Mouse (Mus musculus) MEL (cell line): ENCODE measurements around the gene Dcaf17.

ENCODE experiments used
- CHD1 ChIP-seq: IDR thresholded peaks from 2 replicates; pipeline ENCODE4 v1.6.1; 2012; ENCODE audit warnings: low read depth, mild to moderate bottlenecking, inconsistent platforms, low read length, improper control_type of control experiment
- CTCF ChIP-seq, 3 experiments: IDR thresholded peaks in 2 of 3; conservative IDR thresholded peaks in 1 of 3; 2 replicates each; pipeline ENCODE4 v1.5.1; 2011 to 2012; ENCODE audit warnings: low read length in 3 of 3, low read depth in 2 of 3, mild to moderate bottlenecking in 2 of 3, improper control_type of control experiment in 1 of 3, inconsistent platforms in 1 of 3, mixed read lengths in 1 of 3, moderate library complexity in 1 of 3; ENCODE audit not compliant: control insufficient read depth in 1 of 3, insufficient read depth in 1 of 3, poor library complexity in 1 of 3, severe bottlenecking in 1 of 3
- E2F4 ChIP-seq: IDR thresholded peaks from 2 replicates; pipeline ENCODE4 v1.6.1; 2011; ENCODE audit warnings: low read depth, low read length, improper control_type of control experiment, borderline replicate concordance
- GATA1 ChIP-seq: IDR thresholded peaks from 2 replicates; pipeline ENCODE4 v1.6.1; 2011; ENCODE audit warnings: low read depth, low read length, improper control_type of control experiment
- MAFK ChIP-seq: IDR thresholded peaks from 2 replicates; pipeline ENCODE4 v1.6.1; 2011; ENCODE audit warnings: low read depth, mild to moderate bottlenecking, low read length, improper control_type of control experiment, borderline replicate concordance
- MXI1 ChIP-seq: IDR thresholded peaks from 2 replicates; pipeline ENCODE4 v1.6.1; 2011; ENCODE audit warnings: mild to moderate bottlenecking, low read depth, low read length, improper control_type of control experiment
- NELFE ChIP-seq: IDR thresholded peaks from 2 replicates; pipeline ENCODE4 v1.6.1; 2011; ENCODE audit warnings: low read depth, low read length, improper control_type of control experiment
- POLR2A ChIP-seq, 2 experiments: IDR thresholded peaks; 2 replicates each; pipeline ENCODE4 v1.6.1; 2011 to 2012; ENCODE audit warnings: low read length in 2 of 2, mild to moderate bottlenecking in 2 of 2, control low read depth in 1 of 2, improper control_type of control experiment in 1 of 2, low read depth in 1 of 2, moderate library complexity in 1 of 2; ENCODE audit not compliant: control insufficient read depth in 1 of 2, insufficient read depth in 1 of 2, poor library complexity in 1 of 2
- POLR2AphosphoS5 ChIP-seq: IDR thresholded peaks from 2 replicates; pipeline ENCODE4 v1.6.1; 2012; ENCODE audit warnings: low read depth, borderline replicate concordance, mild to moderate bottlenecking, inconsistent platforms, low read length, moderate library complexity, mixed read lengths
- RCOR1 ChIP-seq: IDR thresholded peaks from 2 replicates; pipeline ENCODE4 v1.6.1; 2012; ENCODE audit warnings: low read depth, mild to moderate bottlenecking, inconsistent platforms, low read length, improper control_type of control experiment
- SIN3A ChIP-seq: IDR thresholded peaks from 2 replicates; pipeline ENCODE4 v1.6.1; 2012; ENCODE audit warnings: low read length, improper control_type of control experiment, inconsistent platforms
- USF1 ChIP-seq: IDR thresholded peaks from 2 replicates; pipeline ENCODE4 v1.6.1; 2014; ENCODE audit warnings: low read depth, mild to moderate bottlenecking, inconsistent platforms, low read length, improper control_type of control experiment, moderate library complexity
- ZC3H11A ChIP-seq: IDR thresholded peaks from 2 replicates; pipeline ENCODE4 v1.6.1; 2012; ENCODE audit warnings: low read depth, mild to moderate bottlenecking, inconsistent platforms, low read length, improper control_type of control experiment
- ZKSCAN1 ChIP-seq: IDR thresholded peaks from 2 replicates; pipeline ENCODE4 v1.6.1; 2012; ENCODE audit warnings: low read depth, mild to moderate bottlenecking, inconsistent platforms, low read length, improper control_type of control experiment, moderate library complexity

GRCm38 (mm10) chr2:71073330-71073729 lies 18.2 kb downstream of the Dcaf17 start:
- TF ChIP-seq RCOR1: no peak
- TF ChIP-seq CHD1: no peak
- TF ChIP-seq CTCF (IDR thresholded peaks at IDR 0.05 in 2 of 3, conservative IDR thresholded peaks at IDR 0.05 in 1 of 3; ENCODE audit: control insufficient read depth in 1 of 3, insufficient read depth in 1 of 3, low read depth in 2 of 3, low read length in 3 of 3, poor library complexity in 1 of 3, severe bottlenecking in 1 of 3): no peak
- no peak for TF ChIP-seq POLR2A (IDR thresholded peaks at IDR 0.05; ENCODE audit: control insufficient read depth in 1 of 2, insufficient read depth in 1 of 2, low read depth in 1 of 2, low read length in 2 of 2, poor library complexity in 1 of 2)
- TF ChIP-seq MXI1: no peak
- TF ChIP-seq USF1: no peak
- no peak for TF ChIP-seq ZC3H11A
- no peak for TF ChIP-seq GATA1
- no peak for TF ChIP-seq ZKSCAN1
- no peak for TF ChIP-seq MAFK
- no peak for TF ChIP-seq NELFE
- no peak for TF ChIP-seq SIN3A
- TF ChIP-seq E2F4: no peak
- TF ChIP-seq POLR2AphosphoS5: no peak
